Comparison of ENCODE assay signal across 14 mouse cellular contexts in the genomic region with DNA sequence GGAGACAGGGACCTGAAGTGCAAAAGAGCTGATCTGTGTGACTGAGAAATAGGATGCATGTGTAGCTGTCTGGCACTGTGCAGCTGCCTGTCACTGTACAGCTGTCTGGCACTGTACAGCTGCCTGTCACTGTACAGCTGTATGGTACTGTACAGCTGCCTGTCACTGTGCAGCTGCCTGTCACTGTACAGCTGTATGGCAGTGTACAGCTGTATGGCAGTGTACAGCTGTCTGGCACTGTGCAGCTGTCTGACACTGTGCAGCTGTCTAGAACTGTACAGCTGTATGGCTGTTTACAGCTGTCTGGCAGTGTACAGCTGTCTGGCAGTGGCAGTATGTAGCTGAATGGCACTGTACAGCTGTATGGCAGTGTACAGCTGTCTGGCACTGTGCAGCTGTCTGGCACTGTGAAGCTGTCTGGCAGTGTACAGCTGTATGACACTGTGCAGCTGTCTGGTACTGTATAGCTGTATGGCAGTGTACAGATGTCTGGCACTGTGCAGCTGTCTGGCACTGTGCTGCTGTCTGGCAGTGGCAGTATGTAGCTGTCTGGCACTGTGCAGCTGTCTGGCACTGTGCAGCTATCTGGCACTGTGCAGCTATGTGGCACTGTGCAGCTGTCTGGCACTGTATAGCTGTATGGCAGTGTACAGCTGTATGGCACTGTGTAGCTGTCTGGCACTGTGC.
A peak's percentile ranks its signal among the peaks of the same experiment; 100 is the strongest.
DNase-seq lines count a peak whose midpoint lies in the region; ATAC-seq and TF ChIP-seq lines count a peak whose summit lies in the region.
"Had no signal": no experiment of that assay in that cellular context is flagged by ENCODE, and none has a peak within 500 bp of the region (broad histone marks: within the 10 kb centered on the region; RNA-seq: fewer than 3 reads in every experiment).

No protein-coding gene starts in this region.

- no peak overlapping the region for H3K27ac ChIP-seq in forebrain, embryonic 16.5 days (ENCODE audit: low read length)
- no peak overlapping the region for H3K27ac ChIP-seq in forebrain, embryonic 15.5 days (replicated peaks)
- no peak overlapping the region for H3K27ac ChIP-seq in lung, embryonic 14.5 days (ENCODE audit: low read depth)
- H3K27ac ChIP-seq in lung, postnatal 0 days (ENCODE audit: low read length), result no peak overlapping the region
- H3K27ac ChIP-seq in embryonic facial prominence, embryonic 15.5 days (replicated peaks), result no peak overlapping the region
- H3K27ac ChIP-seq in midbrain, embryonic 16.5 days (ENCODE audit: low read length), result no peak overlapping the region
- H3K27ac ChIP-seq: heart, embryonic 13.5 days; layer of hippocampus, adult 2 months had no signal

- no peak for TF ChIP-seq CTCF in lung, embryonic 14.5 days (IDR thresholded peaks at IDR 0.05; ENCODE audit: low read depth)
- TF ChIP-seq CTCF in lung, postnatal 0 days (IDR thresholded peaks at IDR 0.05), result no peak

- H3K36me3 ChIP-seq in forebrain, embryonic 16.5 days (ENCODE audit: control insufficient read depth, insufficient read depth), result no peaks in the 10 kb centered on the region
- no peaks in the 10 kb centered on the region for H3K36me3 ChIP-seq in forebrain, embryonic 15.5 days
- no peaks in the 10 kb centered on the region for H3K36me3 ChIP-seq in lung, embryonic 14.5 days (ENCODE audit: insufficient read depth)
- H3K36me3 ChIP-seq in lung, postnatal 0 days (ENCODE audit: insufficient read depth, low read length), result no peaks in the 10 kb centered on the region
- H3K36me3 ChIP-seq in embryonic facial prominence, embryonic 15.5 days, result no peaks in the 10 kb centered on the region
- H3K36me3 ChIP-seq in midbrain, embryonic 16.5 days (ENCODE audit: control insufficient read depth, insufficient read depth, low read length), result no peaks in the 10 kb centered on the region
- H3K36me3 ChIP-seq: heart, embryonic 13.5 days had no signal

- H3K4me3 ChIP-seq in forebrain, embryonic 16.5 days (replicated peaks; ENCODE audit: low read length), result no peak overlapping the region
- H3K4me3 ChIP-seq in forebrain, embryonic 15.5 days, result no peak overlapping the region
- H3K4me3 ChIP-seq in lung, embryonic 14.5 days (ENCODE audit: low read depth, low read length), result no peak overlapping the region
- no peak overlapping the region for H3K4me3 ChIP-seq in lung, postnatal 0 days (ENCODE audit: low read depth, low read length)
- H3K4me3 ChIP-seq in embryonic facial prominence, embryonic 15.5 days (replicated peaks), result no peak overlapping the region
- H3K4me3 ChIP-seq in midbrain, embryonic 16.5 days (ENCODE audit: low read depth, low read length), result no peak overlapping the region
- H3K4me3 ChIP-seq: heart, embryonic 13.5 days; layer of hippocampus, adult 2 months had no signal

- DNase-seq in lung, embryonic 14.5 days, result no peak
- no peak for DNase-seq in lung, postnatal 0 days (ENCODE audit: low spot score)
- no peak for DNase-seq in natural killer cell, adult 2 months (ENCODE audit: low spot score in 2 of 2)
- no peak for DNase-seq in embryo, embryonic 10.5 days (ENCODE audit: low spot score)
- DNase-seq: adrenal gland, postnatal 14 days; cerebellum, adult 11 months; kidney, adult 18-20 months; right cerebral cortex, postnatal 25 days had no signal

- no peak overlapping the region for H3K9ac ChIP-seq in forebrain, embryonic 16.5 days (replicated peaks; ENCODE audit: low read depth, low read length)
- H3K9ac ChIP-seq in forebrain, embryonic 15.5 days (replicated peaks), result no peak overlapping the region
- no peak overlapping the region for H3K9ac ChIP-seq in lung, embryonic 14.5 days
- no peak overlapping the region for H3K9ac ChIP-seq in lung, postnatal 0 days (replicated peaks; ENCODE audit: low read depth)
- no peak overlapping the region for H3K9ac ChIP-seq in embryonic facial prominence, embryonic 15.5 days
- no peak overlapping the region for H3K9ac ChIP-seq in midbrain, embryonic 16.5 days (ENCODE audit: low read depth, low read length)
- H3K9ac ChIP-seq: heart, embryonic 13.5 days had no signal

- ATAC-seq in forebrain, embryonic 16.5 days, result peak; percentile 33; the same call in 1 of the 2 replicates
- ATAC-seq in forebrain, embryonic 15.5 days (replicated peaks), result no peak; the same call in 1 of the 2 replicates
- ATAC-seq in lung, embryonic 14.5 days (ENCODE audit: insufficient read depth), result peak; percentile 48
- no peak for ATAC-seq in lung, postnatal 0 days
- peak; percentile 39; the same call in 1 of the 2 replicates for ATAC-seq in embryonic facial prominence, embryonic 15.5 days (ENCODE audit: insufficient number of reproducible peaks, low FRiP score, low TSS enrichment, low read depth)
- peak; percentile 44 for ATAC-seq in midbrain, embryonic 16.5 days

- TF ChIP-seq EP300 in lung, postnatal 0 days (IDR thresholded peaks at IDR 0.05), result no peak

- no peaks in the 10 kb centered on the region for H3K4me1 ChIP-seq in forebrain, embryonic 16.5 days (replicated peaks; ENCODE audit: control insufficient read depth, insufficient read depth, low read length)
- no peaks in the 10 kb centered on the region for H3K4me1 ChIP-seq in forebrain, embryonic 15.5 days
- no peaks in the 10 kb centered on the region for H3K4me1 ChIP-seq in lung, embryonic 14.5 days (ENCODE audit: insufficient read depth)
- no peaks in the 10 kb centered on the region for H3K4me1 ChIP-seq in lung, postnatal 0 days (ENCODE audit: insufficient read depth, low read depth, low read length)
- no peaks in the 10 kb centered on the region for H3K4me1 ChIP-seq in embryonic facial prominence, embryonic 15.5 days
- H3K4me1 ChIP-seq in midbrain, embryonic 16.5 days (ENCODE audit: control insufficient read depth, insufficient read depth, low read length), result no peaks in the 10 kb centered on the region

- H3K9me3 ChIP-seq in forebrain, embryonic 16.5 days (ENCODE audit: control insufficient read depth, low read length), result no peaks in the 10 kb centered on the region
- H3K9me3 ChIP-seq in forebrain, embryonic 15.5 days, result no peaks in the 10 kb centered on the region
- H3K9me3 ChIP-seq in lung, embryonic 14.5 days (ENCODE audit: low read depth, low read length), result no peaks in the 10 kb centered on the region
- no peaks in the 10 kb centered on the region for H3K9me3 ChIP-seq in lung, postnatal 0 days (ENCODE audit: low read length)
- no peaks in the 10 kb centered on the region for H3K9me3 ChIP-seq in embryonic facial prominence, embryonic 15.5 days (replicated peaks)
- H3K9me3 ChIP-seq in midbrain, embryonic 16.5 days (replicated peaks; ENCODE audit: control insufficient read depth, low read length, poor library complexity, severe bottlenecking), result no peaks in the 10 kb centered on the region
- H3K9me3 ChIP-seq: heart, embryonic 13.5 days had no signal

- no peaks in the 10 kb centered on the region for H3K27me3 ChIP-seq in forebrain, embryonic 16.5 days (replicated peaks; ENCODE audit: control insufficient read depth, insufficient read depth, low read length)
- H3K27me3 ChIP-seq in forebrain, embryonic 15.5 days, result no peaks in the 10 kb centered on the region
- H3K27me3 ChIP-seq in lung, embryonic 14.5 days (ENCODE audit: insufficient read depth, low read length), result no peaks in the 10 kb centered on the region
- H3K27me3 ChIP-seq in lung, postnatal 0 days (replicated peaks; ENCODE audit: insufficient read depth, low read length), result no peaks in the 10 kb centered on the region
- H3K27me3 ChIP-seq in embryonic facial prominence, embryonic 15.5 days, result no peaks in the 10 kb centered on the region
- no peaks in the 10 kb centered on the region for H3K27me3 ChIP-seq in midbrain, embryonic 16.5 days (ENCODE audit: control insufficient read depth, insufficient read depth, low read depth, low read length)
- H3K27me3 ChIP-seq: heart, embryonic 13.5 days had no signal

- H3K4me2 ChIP-seq in forebrain, embryonic 16.5 days (ENCODE audit: low read length), result no peak overlapping the region
- no peak overlapping the region for H3K4me2 ChIP-seq in forebrain, embryonic 15.5 days (replicated peaks)
- H3K4me2 ChIP-seq in lung, embryonic 14.5 days, result no peak overlapping the region
- H3K4me2 ChIP-seq in lung, postnatal 0 days (replicated peaks; ENCODE audit: low read depth, low read length), result no peak overlapping the region
- no peak overlapping the region for H3K4me2 ChIP-seq in embryonic facial prominence, embryonic 15.5 days (replicated peaks)
- no peak overlapping the region for H3K4me2 ChIP-seq in midbrain, embryonic 16.5 days (ENCODE audit: low read length)
- H3K4me2 ChIP-seq: heart, embryonic 13.5 days had no signal

Comparison
In these comparisons a context has a peak if more than half of its experiments do, and no peak if none do; other contexts are left out.
1. ATAC-seq: peak in forebrain, embryonic 16.5 days (single experiment), lung, embryonic 14.5 days (single experiment), embryonic facial prominence, embryonic 15.5 days (single experiment) and midbrain, embryonic 16.5 days (single experiment); none in forebrain, embryonic 15.5 days (single experiment) and lung, postnatal 0 days (single experiment).